Mouse (Mus musculus): ENCODE results near the gene Ptprb. TPM values are rescaled to one million over a fixed set of nuclear protein-coding genes. Genes with fewer than 3 reads are reported as not detected.

Gene Ptprb
- polyA plus RNA-seq, 1 experiment from 2014 or later, result not detected

GRCm38 (mm10) chr10:116270646-116271469, 4.5 kb upstream of the Ptprb start:
- H3K36me3 ChIP-seq (ENCODE audit: inconsistent target), result no peaks in the 10 kb centered on the region
- H3K79me2 ChIP-seq (ENCODE audit: inconsistent target), result no peaks in the 10 kb centered on the region
- H3K27ac ChIP-seq, result no peak overlapping the region
- WGBS (ENCODE audit: missing documents), result 86% methylated on average over 12 of the region's 12 CpGs
- no peak overlapping the region for H3K4me3 ChIP-seq (ENCODE audit: inconsistent target)

DNA sequence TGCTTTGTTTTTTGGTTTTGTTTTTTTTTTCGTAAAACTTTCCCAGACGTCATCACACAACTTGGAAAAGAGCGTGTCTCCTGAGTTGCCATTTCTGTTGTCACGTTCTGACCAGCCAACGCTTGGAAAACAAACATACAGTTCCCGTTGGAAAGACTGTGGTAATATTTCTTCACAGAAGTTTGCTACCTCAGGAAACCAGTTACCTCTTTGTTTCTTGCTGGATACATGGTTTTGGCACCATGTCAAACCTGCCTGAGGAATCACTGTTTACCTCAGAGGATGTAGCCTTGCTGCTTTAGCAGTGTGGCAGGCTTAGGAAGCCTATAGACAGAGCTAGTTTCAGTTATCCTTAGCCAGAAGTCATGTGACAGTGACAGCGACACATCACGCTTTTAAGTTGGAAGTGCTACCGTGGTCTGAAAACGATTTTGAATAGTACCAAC, 3.8 kb upstream of the Ptprb start:
- 78% methylated on average over 10 of the region's 10 CpGs for WGBS (ENCODE audit: missing documents)
- H3K36me3 ChIP-seq (ENCODE audit: inconsistent target), result no peaks in the 10 kb centered on the region
- no peaks in the 10 kb centered on the region for H3K79me2 ChIP-seq (ENCODE audit: inconsistent target)
- H3K27ac ChIP-seq, result no peak overlapping the region
- no peak overlapping the region for H3K4me3 ChIP-seq (ENCODE audit: inconsistent target)

GRCm38 (mm10) chr10:116272156-116272555, 3.2 kb upstream of the Ptprb start:
- Histone ChIP-seq H3K36me3 (ENCODE audit: inconsistent target) (no peaks in the 10 kb centered on the region), H3K27ac (no peak overlapping the region), H3K79me2 (ENCODE audit: inconsistent target) (no peaks in the 10 kb centered on the region), H3K4me3 (ENCODE audit: inconsistent target) (no peak overlapping the region)
- WGBS (ENCODE audit: missing documents), result 96% methylated on average over 3 of the region's 3 CpGs

GRCm38 (mm10) chr10:116286697-116287344, 11.5 kb downstream of the Ptprb start:
- no peaks in the 10 kb centered on the region for H3K36me3 ChIP-seq (ENCODE audit: inconsistent target)
- no peaks in the 10 kb centered on the region for H3K79me2 ChIP-seq (ENCODE audit: inconsistent target)
- 90% methylated on average over 7 of the region's 7 CpGs for WGBS (ENCODE audit: missing documents)
- no peak overlapping the region for H3K4me3 ChIP-seq (ENCODE audit: inconsistent target)
- H3K27ac ChIP-seq, result no peak overlapping the region

DNA sequence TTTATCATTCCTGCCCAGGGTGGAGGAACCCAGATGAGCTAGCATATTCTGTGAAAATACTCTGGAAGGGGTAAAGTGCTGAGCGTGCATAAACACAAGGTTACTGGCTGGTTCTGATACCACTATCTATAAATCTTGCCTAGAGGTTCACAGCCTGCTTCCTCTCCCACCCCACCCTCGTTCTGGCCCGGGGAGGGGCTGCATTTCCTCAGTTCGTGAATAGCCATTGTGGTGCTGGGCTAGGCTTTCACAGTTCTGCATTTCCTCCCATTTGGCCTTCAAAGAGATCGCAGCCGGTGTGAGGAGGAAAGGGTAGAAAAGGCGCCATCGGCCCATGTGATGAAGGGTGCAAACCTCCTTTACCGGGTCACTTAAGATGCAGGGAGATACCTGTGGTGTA, 12.8 kb downstream of the Ptprb start:
- H3K27ac ChIP-seq, result no peak overlapping the region
- H3K79me2 ChIP-seq (ENCODE audit: inconsistent target), result no peaks in the 10 kb centered on the region
- no peaks in the 10 kb centered on the region for H3K36me3 ChIP-seq (ENCODE audit: inconsistent target)
- WGBS (ENCODE audit: missing documents), result 5% methylated on average over 9 of the region's 9 CpGs
- H3K4me3 ChIP-seq (ENCODE audit: inconsistent target), result no peak overlapping the region

DNA sequence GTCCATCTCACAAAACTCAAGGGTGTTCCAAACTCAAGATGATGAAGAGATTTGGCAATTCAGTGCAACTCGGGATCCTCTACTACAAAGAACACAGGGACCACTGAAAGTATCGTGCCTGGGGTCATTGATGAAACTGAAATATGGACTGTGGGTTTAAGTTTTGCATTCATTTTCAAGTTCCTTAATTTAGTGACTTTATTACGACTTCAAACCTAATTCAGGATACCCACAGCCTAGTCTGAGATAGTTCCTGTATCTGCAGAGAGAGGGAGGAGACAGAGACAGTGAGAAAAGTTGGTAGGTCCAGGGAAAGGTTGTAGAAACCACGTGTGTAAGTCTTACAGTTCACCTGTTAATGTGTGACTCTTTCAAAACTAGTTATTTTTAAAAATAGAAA, 15.2 kb downstream of the Ptprb start:
- no peaks in the 10 kb centered on the region for H3K79me2 ChIP-seq (ENCODE audit: inconsistent target)
- no peaks in the 10 kb centered on the region for H3K36me3 ChIP-seq (ENCODE audit: inconsistent target)
- H3K4me3 ChIP-seq (ENCODE audit: inconsistent target), result no peak overlapping the region
- H3K27ac ChIP-seq, result no peak overlapping the region
- WGBS (ENCODE audit: missing documents), result 19% methylated on average over 4 of the region's 4 CpGs

DNA sequence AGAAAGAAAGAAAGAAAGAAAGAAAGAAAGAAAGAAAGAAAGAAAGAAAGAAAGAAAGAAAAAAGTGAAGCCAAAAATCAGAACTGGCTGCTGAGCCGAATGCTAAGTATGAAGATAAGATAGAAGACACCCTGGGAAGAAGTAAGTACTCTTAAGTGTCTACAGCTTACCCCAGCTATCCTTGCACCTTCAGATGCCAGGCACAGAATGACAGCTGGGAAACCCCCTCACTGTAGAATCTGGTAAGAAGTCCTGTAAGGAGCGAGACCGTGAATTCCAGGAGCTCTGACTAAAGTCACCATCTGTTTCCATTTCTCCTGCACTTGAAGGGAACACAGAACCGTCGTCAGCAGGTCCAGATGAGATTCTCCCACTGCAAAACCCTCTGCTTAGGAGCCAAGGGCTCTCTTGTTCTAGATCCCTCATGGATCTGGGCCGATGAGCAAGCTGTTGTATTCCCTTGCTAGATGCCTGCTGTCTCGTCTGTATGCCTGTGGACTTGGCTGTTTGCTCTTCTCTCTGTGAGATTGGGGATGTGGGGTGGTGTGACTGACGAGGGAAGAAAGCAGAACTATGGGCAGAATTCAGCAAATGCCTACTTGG, 15.9 kb downstream of the Ptprb start:
- Histone ChIP-seq H3K27ac (no peak overlapping the region), H3K4me3 (ENCODE audit: inconsistent target) (no peak overlapping the region), H3K79me2 (ENCODE audit: inconsistent target) (no peaks in the 10 kb centered on the region), H3K36me3 (ENCODE audit: inconsistent target) (no peaks in the 10 kb centered on the region)
- WGBS (ENCODE audit: missing documents), result 69% methylated on average over 8 of the region's 8 CpGs

DNA sequence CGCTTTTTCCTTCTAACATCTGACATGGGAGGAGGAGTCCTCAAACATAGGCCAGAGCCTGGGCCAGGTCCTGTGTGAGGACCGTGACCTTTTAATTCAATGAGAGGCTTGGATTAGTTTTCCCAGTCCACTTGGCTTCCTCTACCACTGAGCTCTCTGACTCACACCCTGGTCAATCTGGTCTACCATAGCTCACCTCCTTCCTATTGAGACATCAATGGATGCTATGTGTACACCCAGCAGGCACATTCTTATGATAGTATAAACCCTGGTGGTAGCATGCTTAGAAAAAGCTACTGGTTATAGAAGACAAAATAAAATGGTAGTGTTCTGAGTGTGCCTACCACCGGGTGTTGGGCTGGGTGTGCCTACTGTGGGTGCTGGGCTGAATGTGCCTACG, 21.1 kb downstream of the Ptprb start:
- WGBS (ENCODE audit: missing documents), result 90% methylated on average over 4 of the region's 4 CpGs
- Histone ChIP-seq H3K27ac (no peak overlapping the region), H3K36me3 (ENCODE audit: inconsistent target) (no peaks in the 10 kb centered on the region), H3K79me2 (ENCODE audit: inconsistent target) (no peaks in the 10 kb centered on the region), H3K4me3 (ENCODE audit: inconsistent target) (no peak overlapping the region)

DNA sequence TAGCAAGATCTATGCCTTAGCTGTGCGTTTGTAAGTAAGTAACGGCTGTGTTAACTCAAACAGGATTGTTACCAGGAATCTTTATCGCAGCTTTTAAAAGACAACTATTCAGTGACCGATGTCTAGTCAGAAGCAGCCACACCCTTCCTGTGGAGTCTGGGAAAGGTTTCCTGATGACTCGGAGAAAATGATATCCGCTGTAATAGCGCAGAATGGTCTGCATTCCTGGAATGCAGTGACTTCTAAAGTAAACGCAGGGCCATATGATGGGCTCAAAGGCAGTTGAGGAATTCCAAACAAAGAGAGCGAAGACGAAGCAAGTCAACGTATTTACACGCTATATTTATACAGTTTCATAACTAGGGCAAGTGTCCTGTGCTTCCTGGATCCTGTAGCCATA, 22.5 kb downstream of the Ptprb start:
- 94% methylated on average over 12 of the region's 12 CpGs for WGBS (ENCODE audit: missing documents)
- Histone ChIP-seq H3K27ac (no peak overlapping the region), H3K79me2 (ENCODE audit: inconsistent target) (no peaks in the 10 kb centered on the region), H3K36me3 (ENCODE audit: inconsistent target) (no peaks in the 10 kb centered on the region), H3K4me3 (ENCODE audit: inconsistent target) (no peak overlapping the region)

GRCm38 (mm10) chr10:116300824-116301223, 25.5 kb downstream of the Ptprb start:
- WGBS (ENCODE audit: missing documents), result 60% methylated on average over 6 of the region's 7 CpGs
- no peaks in the 10 kb centered on the region for H3K79me2 ChIP-seq (ENCODE audit: inconsistent target)
- H3K36me3 ChIP-seq (ENCODE audit: inconsistent target), result no peaks in the 10 kb centered on the region
- no peak overlapping the region for H3K4me3 ChIP-seq (ENCODE audit: inconsistent target)
- H3K27ac ChIP-seq, result no peak overlapping the region

DNA sequence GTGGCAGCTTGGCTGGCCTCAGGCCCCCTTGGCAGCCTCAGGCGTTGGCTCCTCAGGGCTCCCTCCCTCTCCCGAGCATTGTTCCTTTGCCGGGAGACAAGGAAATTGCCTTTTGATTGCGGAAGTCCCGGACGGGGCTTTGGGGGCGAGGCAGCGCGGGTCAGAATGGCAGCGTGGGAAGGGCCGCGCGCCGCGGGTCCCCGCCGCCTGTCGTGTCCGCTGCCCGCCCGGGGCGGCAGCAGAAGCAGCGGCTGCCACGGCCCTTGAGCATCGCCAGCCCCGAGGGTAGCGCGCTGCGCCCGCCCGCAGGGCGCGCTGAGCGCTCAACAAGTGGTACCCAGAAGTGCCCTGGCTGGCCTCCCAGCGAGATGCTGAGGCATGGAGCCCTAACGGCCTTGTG, 25.9 kb downstream of the Ptprb start:
- no peak overlapping the region for H3K4me3 ChIP-seq (ENCODE audit: inconsistent target)
- H3K79me2 ChIP-seq (ENCODE audit: inconsistent target), result no peaks in the 10 kb centered on the region
- WGBS (ENCODE audit: missing documents), result 2% methylated on average over 36 of the region's 36 CpGs
- no peaks in the 10 kb centered on the region for H3K36me3 ChIP-seq (ENCODE audit: inconsistent target)
- no peak overlapping the region for H3K27ac ChIP-seq

DNA sequence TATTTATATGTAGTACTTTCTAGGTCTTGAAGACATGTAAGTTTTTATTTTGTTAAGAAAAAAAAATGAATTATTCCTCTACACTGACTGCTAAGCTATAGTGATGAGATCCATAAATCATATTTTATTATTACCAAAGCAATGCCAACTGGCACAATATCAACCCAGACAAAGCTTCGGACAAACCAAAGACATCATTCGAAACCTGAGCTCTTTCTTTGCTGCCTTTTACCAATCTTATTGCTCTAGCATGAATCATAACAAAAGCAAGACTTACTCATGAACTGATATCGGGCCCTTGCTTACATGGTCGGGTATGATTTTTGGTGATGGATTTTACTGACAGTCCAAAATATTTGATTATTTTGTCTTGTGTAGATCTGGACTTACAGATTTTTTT, 29.0 kb downstream of the Ptprb start:
- Histone ChIP-seq H3K27ac (no peak overlapping the region), H3K4me3 (ENCODE audit: inconsistent target) (no peak overlapping the region), H3K36me3 (ENCODE audit: inconsistent target) (no peaks in the 10 kb centered on the region), H3K79me2 (ENCODE audit: inconsistent target) (no peaks in the 10 kb centered on the region)
- 85% methylated on average over 4 of the region's 4 CpGs for WGBS (ENCODE audit: missing documents)

DNA sequence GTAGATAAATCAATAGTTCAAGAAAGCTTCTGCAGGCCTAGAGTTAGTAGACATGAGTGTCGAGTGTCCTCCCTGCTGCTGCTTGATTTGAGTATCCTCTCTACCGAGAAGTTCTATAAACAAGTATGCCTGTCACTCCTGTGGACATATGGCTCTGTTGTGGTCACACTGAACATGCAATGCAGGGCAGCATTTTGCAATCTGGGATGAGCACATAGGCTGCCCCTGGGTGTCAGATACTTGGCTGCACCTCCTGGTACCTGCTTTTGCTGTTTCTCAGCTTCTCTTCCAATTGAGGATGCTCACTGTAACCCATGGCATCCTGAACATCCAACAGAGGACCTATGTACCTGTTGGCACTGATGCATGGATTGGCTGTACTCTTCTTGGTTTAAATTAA, 34.1 kb downstream of the Ptprb start:
- Histone ChIP-seq H3K36me3 (ENCODE audit: inconsistent target) (no peaks in the 10 kb centered on the region), H3K27ac (no peak overlapping the region), H3K79me2 (ENCODE audit: inconsistent target) (no peaks in the 10 kb centered on the region), H3K4me3 (ENCODE audit: inconsistent target) (no peak overlapping the region)
- WGBS (ENCODE audit: missing documents), result 86% methylated on average over 2 of the region's 2 CpGs

DNA sequence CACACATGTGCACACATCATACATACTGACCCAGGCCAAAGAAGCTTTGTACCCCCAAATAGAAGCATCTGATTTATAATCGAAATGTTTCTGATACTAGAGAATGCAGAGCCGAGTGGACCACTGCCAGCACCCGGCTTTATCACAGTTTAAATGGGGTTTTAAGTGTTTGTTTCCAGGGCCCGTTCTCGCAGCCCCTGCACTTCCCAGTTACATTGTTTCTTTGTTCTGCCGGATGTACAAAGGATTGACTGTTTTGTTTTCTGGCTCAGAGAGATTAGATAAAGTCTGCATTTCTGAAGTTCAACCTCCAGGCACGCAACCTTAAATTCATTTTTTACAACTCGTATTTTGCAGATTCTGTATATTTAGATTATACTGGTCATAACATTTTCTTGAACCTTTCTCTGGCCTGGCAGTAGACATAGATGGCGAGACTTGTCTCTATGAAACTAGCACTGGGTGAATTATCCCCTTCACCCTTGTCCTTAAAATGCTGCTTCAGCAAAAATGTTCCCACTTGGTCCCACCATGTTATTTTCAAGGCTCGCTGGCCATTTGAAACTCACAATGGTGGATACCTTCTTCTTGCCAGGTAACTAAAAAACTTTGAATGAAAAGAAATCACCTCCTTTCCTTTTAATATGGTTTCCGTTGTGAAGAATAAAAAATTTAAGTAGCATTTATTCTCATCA, 35.3 kb downstream of the Ptprb start:
- Histone ChIP-seq H3K27ac (no peak overlapping the region), H3K79me2 (ENCODE audit: inconsistent target) (no peaks in the 10 kb centered on the region), H3K36me3 (ENCODE audit: inconsistent target) (no peaks in the 10 kb centered on the region), H3K4me3 (ENCODE audit: inconsistent target) (no peak overlapping the region)
- WGBS (ENCODE audit: missing documents), result 76% methylated on average over 11 of the region's 11 CpGs

GRCm38 (mm10) chr10:116319246-116319645, 43.9 kb downstream of the Ptprb start:
- 27% methylated on average over 12 of the region's 12 CpGs for WGBS (ENCODE audit: missing documents)

More at GRCm38 (mm10) chr10:116319246-116319645, 43.9 kb downstream of the Ptprb start:
- H3K4me3 ChIP-seq (ENCODE audit: inconsistent target), result no peak overlapping the region
- no peak overlapping the region for H3K27ac ChIP-seq
- H3K36me3 ChIP-seq (ENCODE audit: inconsistent target), result no peaks in the 10 kb centered on the region
- H3K79me2 ChIP-seq (ENCODE audit: inconsistent target), result no peaks in the 10 kb centered on the region

All from macrophage (primary cell).